Mouse (Mus musculus) neural tube, embryonic 13.5 days (tissue): ENCODE data around the gene Chp2. TPM values are rescaled to one million over a fixed set of nuclear protein-coding genes. Genes with fewer than 3 reads are reported as not detected.

Experiments
- ATAC-seq: fragments of 200-750 bp; cut with Nextera tagmentation; 2 replicates; pipeline ENCODE4 v1.8.0; 2017; ENCODE audit warnings: low read depth, mild to moderate bottlenecking, moderate TSS enrichment, moderate library complexity
- H3K27ac ChIP-seq: fragments of 300-500 bp; sonication (generic); replicated peaks from 2 replicates; pipeline ENCODE4 v1.5.1; 2015; ENCODE audit warnings: moderate library complexity, mild to moderate bottlenecking, inconsistent platforms
- H3K27me3 ChIP-seq: fragments of 300-500 bp; sonication (generic); 2 replicates; pipeline ENCODE4 v1.6.1; 2015; ENCODE audit warnings: mild to moderate bottlenecking, inconsistent platforms
- H3K36me3 ChIP-seq: fragments of 300-500 bp; sonication (generic); 2 replicates; pipeline ENCODE4 v1.6.1; 2015; ENCODE audit warnings: mild to moderate bottlenecking, inconsistent platforms
- H3K4me1 ChIP-seq: fragments of 300-500 bp; sonication (generic); replicated peaks from 2 replicates; pipeline ENCODE4 v1.6.1; 2015; ENCODE audit warnings: inconsistent platforms
- H3K4me2 ChIP-seq: fragments of 300-500 bp; sonication (generic); 2 replicates; pipeline ENCODE4 v1.6.1; 2015; ENCODE audit warnings: inconsistent platforms, mild to moderate bottlenecking, moderate library complexity
- H3K4me3 ChIP-seq: fragments of 300-500 bp; sonication (generic); 2 replicates; pipeline ENCODE4 v1.5.1; 2015; ENCODE audit warnings: mild to moderate bottlenecking, inconsistent platforms
- H3K9ac ChIP-seq: fragments of 300-500 bp; sonication (generic); 2 replicates; pipeline ENCODE4 v1.6.1; 2015; ENCODE audit warnings: moderate library complexity, mild to moderate bottlenecking, inconsistent platforms
- H3K9me3 ChIP-seq: fragments of 300-500 bp; sonication (generic); 2 replicates; pipeline ENCODE4 v1.6.1; 2016; ENCODE audit warnings: inconsistent platforms
- WGBS: fragments of 180-500 bp; shearing (Covaris S2); methylation state at CpG from one replicate; pipeline ENCODE4 v1.1.7; 2015; 5-methylcytosine and 5-hydroxymethylcytosine counted together
- polyA plus RNA-seq: library from polyadenylated mRNA; unstranded; fragments of >200 nt; fragmentation: Nextera tagmentation; extraction: Ambion mirVana; gene quantifications from 2 replicates; pipeline ENCODE4 v1.2.1, GENCODE M21; 2015

Chp2 gene
- polyA plus RNA-seq, 1 experiment from 2014 or later, result 1.1 TPM

GRCm38 (mm10) chr7:122244584-122244983 lies 25.3 kb downstream of the Chp2 start:
- no peak for ATAC-seq

GRCm38 (mm10) chr7:122245976-122246375 lies 26.7 kb downstream of the Chp2 start:
- no peak for ATAC-seq
- Histone ChIP-seq H3K36me3 (no peaks in the 10 kb centered on the region), H3K9me3 (no peaks in the 10 kb centered on the region), H3K4me3 (no peak overlapping the region), H3K9ac (no peak overlapping the region), H3K4me2 (no peak overlapping the region), H3K27me3 (no peaks in the 10 kb centered on the region), H3K27ac (no peak overlapping the region), H3K4me1 (no peaks in the 10 kb centered on the region)
- 58% methylated on average over 5 of the region's 5 CpGs for WGBS

More at GRCm38 (mm10) chr7:122244584-122244983, 25.3 kb downstream of the Chp2 start:
- Histone ChIP-seq H3K27me3 (no peaks in the 10 kb centered on the region), H3K4me2 (no peak overlapping the region), H3K9ac (no peak overlapping the region), H3K4me3 (no peak overlapping the region), H3K36me3 (no peaks in the 10 kb centered on the region), H3K4me1 (no peaks in the 10 kb centered on the region), H3K9me3 (no peaks in the 10 kb centered on the region), H3K27ac (0 out of 2 replicates have a peak overlapping the region, but pooled peaks have one; percentile 13)
- WGBS, result 71% methylated on average over 8 of the region's 8 CpGs

GRCm38 (mm10) chr7:122247254-122247864 lies 28.1 kb downstream of the Chp2 start:
- 74% methylated on average over 10 of the region's 10 CpGs for WGBS
- ATAC-seq, result no peak
- no peak overlapping the region for H3K4me2 ChIP-seq
- no peaks in the 10 kb centered on the region for H3K9me3 ChIP-seq
- no peaks in the 10 kb centered on the region for H3K27me3 ChIP-seq
- H3K9ac ChIP-seq, result no peak overlapping the region
- no peaks in the 10 kb centered on the region for H3K36me3 ChIP-seq
- H3K4me3 ChIP-seq, result no peak overlapping the region
- no peaks in the 10 kb centered on the region for H3K4me1 ChIP-seq
- no peak overlapping the region for H3K27ac ChIP-seq

GRCm38 (mm10) chr7:122249321-122249821 lies 30.1 kb downstream of the Chp2 start:
- Histone ChIP-seq H3K4me1 (no peaks in the 10 kb centered on the region), H3K9ac (no peak overlapping the region), H3K4me2 (no peak overlapping the region), H3K27ac (no peak overlapping the region), H3K27me3 (no peaks in the 10 kb centered on the region), H3K36me3 (no peaks in the 10 kb centered on the region), H3K9me3 (no peaks in the 10 kb centered on the region), H3K4me3 (no peak overlapping the region)
- no peak for ATAC-seq
- WGBS, result 87% methylated on average over 9 of the region's 9 CpGs

GRCm38 (mm10) chr7:122251197-122252011 lies 32.1 kb downstream of the Chp2 start:
- ATAC-seq, result peak; percentile 85
- Histone ChIP-seq H3K4me1 (no peaks in the 10 kb centered on the region), H3K27ac (no peak overlapping the region), H3K4me2 (peak overlapping the region; percentile 32), H3K4me3 (no peak overlapping the region), H3K27me3 (no peaks in the 10 kb centered on the region), H3K9me3 (no peaks in the 10 kb centered on the region), H3K9ac (no peak overlapping the region), H3K36me3 (no peaks in the 10 kb centered on the region)
- 28% methylated on average over 21 of the region's 21 CpGs for WGBS

GRCm38 (mm10) chr7:122256722-122257121 lies 37.4 kb downstream of the Chp2 start:
- WGBS, result 85% methylated on average over 7 of the region's 7 CpGs

GRCm38 (mm10) chr7:122258521-122258920 lies 39.2 kb downstream of the Chp2 start:
- Histone ChIP-seq H3K4me2 (no peak overlapping the region), H3K9me3 (no peaks in the 10 kb centered on the region), H3K27me3 (no peaks in the 10 kb centered on the region), H3K27ac (no peak overlapping the region), H3K4me1 (no peaks in the 10 kb centered on the region), H3K9ac (no peak overlapping the region), H3K4me3 (no peak overlapping the region), H3K36me3 (no peaks in the 10 kb centered on the region)
- no peak for ATAC-seq
- 80% methylated on average over 4 of the region's 4 CpGs for WGBS

More at GRCm38 (mm10) chr7:122256722-122257121, 37.4 kb downstream of the Chp2 start:
- H3K27ac ChIP-seq, result no peak overlapping the region
- no peaks in the 10 kb centered on the region for H3K4me1 ChIP-seq
- no peaks in the 10 kb centered on the region for H3K36me3 ChIP-seq
- no peaks in the 10 kb centered on the region for H3K9me3 ChIP-seq
- H3K4me2 ChIP-seq, result no peak overlapping the region
- H3K9ac ChIP-seq, result no peak overlapping the region
- no peak overlapping the region for H3K4me3 ChIP-seq
- no peak for ATAC-seq
- no peaks in the 10 kb centered on the region for H3K27me3 ChIP-seq

GRCm38 (mm10) chr7:122260055-122260602 lies 40.8 kb downstream of the Chp2 start:
- ATAC-seq, result no peak
- Histone ChIP-seq H3K4me1 (no peaks in the 10 kb centered on the region), H3K9me3 (no peaks in the 10 kb centered on the region), H3K4me3 (no peak overlapping the region), H3K27ac (no peak overlapping the region), H3K27me3 (no peaks in the 10 kb centered on the region), H3K36me3 (no peaks in the 10 kb centered on the region), H3K4me2 (no peak overlapping the region), H3K9ac (no peak overlapping the region)
- 89% methylated on average over 5 of the region's 5 CpGs for WGBS

GRCm38 (mm10) chr7:122268983-122269486 lies 49.7 kb downstream of the Chp2 start:
- H3K4me2 ChIP-seq, result no peak overlapping the region
- H3K9me3 ChIP-seq, result no peaks in the 10 kb centered on the region
- no peak overlapping the region for H3K4me3 ChIP-seq
- ATAC-seq, result no peak
- H3K27me3 ChIP-seq, result no peaks in the 10 kb centered on the region
- H3K36me3 ChIP-seq, result no peaks in the 10 kb centered on the region
- H3K4me1 ChIP-seq, result no peaks in the 10 kb centered on the region
- no peak overlapping the region for H3K9ac ChIP-seq
- 90% methylated on average over 4 of the region's 4 CpGs for WGBS
- no peak overlapping the region for H3K27ac ChIP-seq

- Histone ChIP-seq H3K9me3 (no peaks in the 10 kb centered on the region), H3K27ac (no peak overlapping the region), H3K27me3 (no peaks in the 10 kb centered on the region), H3K4me2 (no peak overlapping the region), H3K9ac (no peak overlapping the region), H3K4me1 (no peaks in the 10 kb centered on the region), H3K36me3 (no peaks in the 10 kb centered on the region), H3K4me3 (no peak overlapping the region)
- no peak for ATAC-seq
- WGBS, result 90% methylated on average over 2 of the region's 2 CpGs
These were observed 53.0 kb downstream of the Chp2 start for GRCm38 (mm10) chr7:122272334-122272733.
